Mouse (Mus musculus): ENCODE measurements around the gene Nol11. TPM values are rescaled to one million over a fixed set of nuclear protein-coding genes. Genes with fewer than 3 reads are reported as not detected.
A peak's percentile ranks its signal among the peaks of the same experiment; 100 is the strongest.
"Not testable (repeated sequence)": the region's sequence is repeated elsewhere in the genome, so short reads cannot be mapped to it uniquely, and the experiment has no call there.

Nol11 gene
- polyA plus RNA-seq, 1 experiment: 0.20 TPM

GRCm38 (mm10) chr11:107135741-107136140, 53.4 kb downstream of the Nol11 start:
- no peaks in the 10 kb centered on the region for H3K36me3 ChIP-seq (replicated peaks; ENCODE audit: low read length)
- TF ChIP-seq FLI1 (IDR thresholded peaks at IDR 0.05; ENCODE audit: low read length) (no peak), GATA1 (IDR thresholded peaks at IDR 0.05; ENCODE audit: borderline replicate concordance, low read length) (no peak)
- peaks cover 3% of the 10 kb centered on the region; the same call in 1 of the 2 replicates for H3K9me3 ChIP-seq
- H3K4me1 ChIP-seq: peaks cover 9% of the 10 kb centered on the region
- H3K27me3 ChIP-seq (replicated peaks): no peaks in the 10 kb centered on the region
- no peak overlapping the region for H3K4me3 ChIP-seq (replicated peaks)

GRCm38 (mm10) chr11:107132426-107132825, 56.8 kb downstream of the Nol11 start:
- peaks cover 26% of the 10 kb centered on the region for H3K4me1 ChIP-seq
- H3K36me3 ChIP-seq (replicated peaks; ENCODE audit: low read length): no peaks in the 10 kb centered on the region
- no peaks in the 10 kb centered on the region for H3K9me3 ChIP-seq
- peak overlapping the region; percentile 100 for H3K4me3 ChIP-seq (replicated peaks)
- H3K27me3 ChIP-seq (replicated peaks): no peaks in the 10 kb centered on the region
- no peak for TF ChIP-seq GATA1 (IDR thresholded peaks at IDR 0.05; ENCODE audit: borderline replicate concordance, low read length)
- no peak for TF ChIP-seq FLI1 (IDR thresholded peaks at IDR 0.05; ENCODE audit: low read length)

- TF ChIP-seq FLI1 (IDR thresholded peaks at IDR 0.05; ENCODE audit: low read length) (no peak), GATA1 (IDR thresholded peaks at IDR 0.05; ENCODE audit: borderline replicate concordance, low read length) (no peak)
- H3K27me3 ChIP-seq (replicated peaks): no peaks in the 10 kb centered on the region
- no peaks in the 10 kb centered on the region for H3K9me3 ChIP-seq
- peaks cover 30% of the 10 kb centered on the region for H3K4me1 ChIP-seq
- H3K4me3 ChIP-seq (replicated peaks): peak within 1 kb of the TSS; percentile 100
- H3K36me3 ChIP-seq (replicated peaks; ENCODE audit: low read length): no peaks in the 10 kb centered on the region
Observed at GRCm38 (mm10) chr11:107131749-107132421, 57.3 kb downstream of the Nol11 start, which contains the start of gene Bptf. TSS of gene Bptf (minus strand) at chr11:107132127.

- no peaks in the 10 kb centered on the region for H3K9me3 ChIP-seq
- peaks cover 4% of the 10 kb centered on the region for H3K36me3 ChIP-seq (replicated peaks; ENCODE audit: low read length)
- no peaks in the 10 kb centered on the region for H3K27me3 ChIP-seq (replicated peaks)
- H3K4me3 ChIP-seq (replicated peaks): peak overlapping the region; percentile 100
- TF ChIP-seq GATA1 (IDR thresholded peaks at IDR 0.05; ENCODE audit: borderline replicate concordance, low read length): no peak
- no peak for TF ChIP-seq FLI1 (IDR thresholded peaks at IDR 0.05; ENCODE audit: low read length)
- peaks cover 36% of the 10 kb centered on the region for H3K4me1 ChIP-seq
Observed at GRCm38 (mm10) chr11:107130879-107131748, 58.1 kb downstream of the Nol11 start.

GRCm38 (mm10) chr11:107130221-107130788, 58.9 kb downstream of the Nol11 start:
- TF ChIP-seq FLI1 (IDR thresholded peaks at IDR 0.05; ENCODE audit: low read length) (no peak), GATA1 (IDR thresholded peaks at IDR 0.05; ENCODE audit: borderline replicate concordance, low read length) (no peak)
- H3K27me3 ChIP-seq (replicated peaks): no peaks in the 10 kb centered on the region

GRCm38 (mm10) chr11:107129641-107130040, 59.5 kb downstream of the Nol11 start:
- TF ChIP-seq GATA1 (IDR thresholded peaks at IDR 0.05; ENCODE audit: borderline replicate concordance, low read length) (no peak), FLI1 (IDR thresholded peaks at IDR 0.05; ENCODE audit: low read length) (no peak)
- Histone ChIP-seq H3K36me3 (replicated peaks; ENCODE audit: low read length) (peaks cover 6% of the 10 kb centered on the region), H3K4me1 (peaks cover 45% of the 10 kb centered on the region), H3K27me3 (replicated peaks) (no peaks in the 10 kb centered on the region), H3K4me3 (replicated peaks) (peak overlapping the region; percentile 100), H3K9me3 (no peaks in the 10 kb centered on the region)

More at GRCm38 (mm10) chr11:107130221-107130788, 58.9 kb downstream of the Nol11 start:
- Histone ChIP-seq H3K4me3 (replicated peaks) (peak overlapping the region; percentile 100), H3K4me1 (peaks cover 39% of the 10 kb centered on the region), H3K36me3 (replicated peaks; ENCODE audit: low read length) (peaks cover 6% of the 10 kb centered on the region), H3K9me3 (no peaks in the 10 kb centered on the region)

- peaks cover 63% of the 10 kb centered on the region for H3K4me1 ChIP-seq
- H3K27me3 ChIP-seq (replicated peaks); H3K9me3 ChIP-seq: not testable (repeated sequence)
- peak overlapping the region; percentile 50 for H3K4me3 ChIP-seq (replicated peaks)
- H3K36me3 ChIP-seq (replicated peaks; ENCODE audit: low read length): peaks cover 19% of the 10 kb centered on the region
Observed at GRCm38 (mm10) chr11:107126716-107127115, 62.5 kb downstream of the Nol11 start.

GRCm38 (mm10) chr11:107125011-107125410, 64.2 kb downstream of the Nol11 start:
- peak overlapping the region; percentile 59 for H3K4me3 ChIP-seq (replicated peaks)
- H3K36me3 ChIP-seq (replicated peaks; ENCODE audit: low read length): peaks cover 19% of the 10 kb centered on the region
- H3K27me3 ChIP-seq (replicated peaks): no peaks in the 10 kb centered on the region
- TF ChIP-seq FLI1 (IDR thresholded peaks at IDR 0.05; ENCODE audit: low read length) (no peak), GATA1 (IDR thresholded peaks at IDR 0.05; ENCODE audit: borderline replicate concordance, low read length) (no peak)
- H3K4me1 ChIP-seq: peaks cover 68% of the 10 kb centered on the region
- H3K9me3 ChIP-seq: no peaks in the 10 kb centered on the region

- Histone ChIP-seq H3K4me3 (replicated peaks) (peak overlapping the region; percentile 78), H3K27me3 (replicated peaks) (no peaks in the 10 kb centered on the region), H3K9me3 (no peaks in the 10 kb centered on the region), H3K4me1 (peaks cover 67% of the 10 kb centered on the region), H3K36me3 (replicated peaks; ENCODE audit: low read length) (peaks cover 19% of the 10 kb centered on the region)
- TF ChIP-seq GATA1 (IDR thresholded peaks at IDR 0.05; ENCODE audit: borderline replicate concordance, low read length) (0 out of 3 replicates have a peak, but pooled peaks have one; percentile 27), FLI1 (IDR thresholded peaks at IDR 0.05; ENCODE audit: low read length) (no peak)
Observed at GRCm38 (mm10) chr11:107124327-107124731, 64.9 kb downstream of the Nol11 start.

All from megakaryocyte, embryonic 14.5 days (primary cell).